Mouse (Mus musculus) liver, embryonic 15.5 days (tissue): ENCODE measurements around the gene Bbs9. TPM values are rescaled to one million over a fixed set of nuclear protein-coding genes. Genes with fewer than 3 reads are reported as not detected.

Experiments
- ATAC-seq: fragments of 200-750 bp; cut with Nextera tagmentation; 2 replicates; pipeline ENCODE4 v1.8.0; 2017; ENCODE audit warnings: moderate number of reproducible peaks, mild to moderate bottlenecking, moderate library complexity; ENCODE audit not compliant: insufficient read depth
- H3K27ac ChIP-seq: fragments of 300-500 bp; sonication (generic); replicated peaks from 2 replicates; pipeline ENCODE4 v1.5.1; 2015; ENCODE audit warnings: mild to moderate bottlenecking, inconsistent platforms
- H3K27me3 ChIP-seq: fragments of 300-500 bp; sonication (generic); 2 replicates; pipeline ENCODE4 v1.6.1; 2015; ENCODE audit warnings: mild to moderate bottlenecking, inconsistent platforms
- H3K36me3 ChIP-seq: fragments of 300-500 bp; sonication (generic); replicated peaks from 2 replicates; pipeline ENCODE4 v1.6.1; 2015; ENCODE audit warnings: moderate library complexity, mild to moderate bottlenecking, inconsistent platforms
- H3K4me1 ChIP-seq: fragments of 300-500 bp; sonication (generic); replicated peaks from 2 replicates; pipeline ENCODE4 v1.6.1; 2015; ENCODE audit warnings: inconsistent platforms
- H3K4me2 ChIP-seq: fragments of 300-500 bp; sonication (generic); 2 replicates; pipeline ENCODE4 v1.6.1; 2015; ENCODE audit warnings: moderate library complexity, mild to moderate bottlenecking, inconsistent platforms
- H3K4me3 ChIP-seq: fragments of 300-500 bp; sonication (generic); replicated peaks from 2 replicates; pipeline ENCODE4 v1.5.1; 2015; ENCODE audit warnings: mild to moderate bottlenecking, inconsistent platforms
- H3K9ac ChIP-seq: fragments of 300-500 bp; sonication (generic); 2 replicates; pipeline ENCODE4 v1.6.1; 2015; ENCODE audit warnings: moderate library complexity, mild to moderate bottlenecking, inconsistent platforms
- H3K9me3 ChIP-seq: fragments of 300-500 bp; sonication (generic); replicated peaks from 2 replicates; pipeline ENCODE4 v1.6.1; 2016; ENCODE audit warnings: inconsistent platforms
- WGBS: fragments of 180-500 bp; shearing (Covaris S2); methylation state at CpG from one replicate; pipeline ENCODE4 v1.1.7; 2015; ENCODE audit warnings: mixed read lengths; ENCODE audit not compliant: insufficient replicate concordance; 5-methylcytosine and 5-hydroxymethylcytosine counted together
- polyA plus RNA-seq: library from polyadenylated mRNA; unstranded; fragments of >200 nt; fragmentation: Nextera tagmentation; extraction: Ambion mirVana; gene quantifications from 2 replicates; pipeline ENCODE4 v1.2.1, GENCODE M21; 2015

Gene Bbs9
- polyA plus RNA-seq, 1 experiment from 2014 or later = 2.3 TPM

GRCm38 (mm10) chr9:22807693-22808092 is 332.2 kb downstream of the Bbs9 start:
- no peak for ATAC-seq
- no peak overlapping the region for H3K4me3 ChIP-seq
- no peaks in the 10 kb centered on the region for H3K36me3 ChIP-seq
- H3K4me2 ChIP-seq = no peak overlapping the region
- H3K27me3 ChIP-seq = no peaks in the 10 kb centered on the region
- H3K9ac ChIP-seq = no peak overlapping the region
- 53% methylated on average over 5 of the region's 5 CpGs for WGBS
- H3K4me1 ChIP-seq = peaks cover 68% of the 10 kb centered on the region
- H3K27ac ChIP-seq = no peak overlapping the region
- H3K9me3 ChIP-seq = no peaks in the 10 kb centered on the region

DNA sequence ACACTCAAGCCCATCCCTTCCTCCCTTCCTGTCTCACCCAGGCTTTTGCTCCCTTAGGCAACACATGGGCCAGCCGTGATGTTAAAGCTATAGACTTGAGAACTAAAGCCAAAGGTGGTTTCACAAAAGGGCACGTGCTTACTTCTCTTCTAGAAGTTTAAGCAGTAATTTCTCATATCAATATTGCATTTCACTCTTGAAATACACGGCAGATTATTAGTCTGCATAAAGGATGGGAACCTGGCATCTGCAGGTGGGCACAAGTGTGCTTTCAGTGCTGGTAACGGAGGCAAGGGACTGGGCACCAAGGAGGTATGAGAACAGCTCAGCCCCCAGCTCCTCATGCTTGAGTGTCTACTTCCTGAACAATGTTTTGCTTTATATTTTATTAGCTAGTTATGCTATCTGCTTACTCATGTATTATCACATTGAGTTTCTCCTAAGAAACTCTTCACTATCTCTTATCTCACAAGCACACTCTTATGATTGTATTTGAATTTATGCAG is 334.2 kb downstream of the Bbs9 start:
- no peaks in the 10 kb centered on the region for H3K9me3 ChIP-seq
- peak overlapping the region; percentile 48; the same call in 1 of the 2 replicates for H3K27ac ChIP-seq
- no peaks in the 10 kb centered on the region for H3K36me3 ChIP-seq
- H3K9ac ChIP-seq = no peak overlapping the region
- H3K4me3 ChIP-seq = no peak overlapping the region
- H3K4me2 ChIP-seq = peak overlapping the region; percentile 32
- peak; percentile 47 for ATAC-seq
- WGBS = 57% methylated on average over 4 of the region's 4 CpGs
- H3K27me3 ChIP-seq = no peaks in the 10 kb centered on the region
- peaks cover 68% of the 10 kb centered on the region for H3K4me1 ChIP-seq

DNA sequence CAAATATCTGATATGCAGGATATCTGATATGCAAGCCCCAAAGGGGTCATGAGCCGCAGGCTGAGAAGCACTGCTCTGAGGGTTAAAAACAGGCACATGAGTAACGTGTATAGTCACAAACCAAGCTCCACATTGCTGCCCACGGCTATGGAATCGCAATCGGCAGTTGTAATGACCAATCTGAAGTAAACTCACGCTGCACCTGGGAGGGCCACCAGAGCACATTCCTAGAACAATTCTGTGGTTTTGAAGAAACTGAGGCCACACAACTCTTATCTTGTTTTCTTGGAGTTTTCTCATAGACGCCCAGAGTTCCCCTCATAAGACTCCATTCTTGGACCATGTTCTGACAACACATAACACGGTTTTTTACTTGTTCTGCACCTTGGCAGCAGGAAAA is 334.9 kb downstream of the Bbs9 start:
- 23% methylated on average over 8 of the region's 8 CpGs for WGBS
- Histone ChIP-seq H3K36me3 (no peaks in the 10 kb centered on the region), H3K4me2 (peak overlapping the region; percentile 37), H3K4me3 (no peak overlapping the region), H3K9ac (no peak overlapping the region), H3K27me3 (no peaks in the 10 kb centered on the region), H3K27ac (peak overlapping the region; percentile 24; the same call in 1 of the 2 replicates), H3K9me3 (no peaks in the 10 kb centered on the region), H3K4me1 (peaks cover 72% of the 10 kb centered on the region)
- no peak for ATAC-seq

DNA sequence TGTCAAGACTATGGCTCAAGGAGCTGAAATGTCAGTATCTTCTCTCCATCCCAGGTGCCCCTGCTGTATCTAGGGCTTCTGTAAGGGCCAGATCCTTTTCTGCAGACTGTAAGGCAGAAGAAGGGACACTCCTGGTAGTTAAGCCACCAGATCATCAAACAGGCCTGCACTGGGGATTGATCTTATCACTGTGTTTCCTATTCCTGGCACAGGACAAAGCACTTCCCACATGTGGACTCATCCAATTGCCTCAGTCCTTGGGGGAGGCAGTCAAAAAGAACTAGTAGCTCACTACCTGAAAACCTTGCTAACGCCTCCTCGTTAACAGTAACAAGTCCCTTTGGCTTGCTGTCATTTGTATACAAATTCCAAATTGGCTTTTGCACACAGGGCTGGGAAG is 336.4 kb downstream of the Bbs9 start:
- Histone ChIP-seq H3K27me3 (no peaks in the 10 kb centered on the region), H3K4me3 (no peak overlapping the region), H3K27ac (no peak overlapping the region), H3K4me2 (no peak overlapping the region), H3K4me1 (peaks cover 61% of the 10 kb centered on the region), H3K9ac (no peak overlapping the region), H3K9me3 (no peaks in the 10 kb centered on the region), H3K36me3 (no peaks in the 10 kb centered on the region)
- ATAC-seq = no peak
- 68% methylated on average over 2 of the region's 2 CpGs for WGBS

DNA sequence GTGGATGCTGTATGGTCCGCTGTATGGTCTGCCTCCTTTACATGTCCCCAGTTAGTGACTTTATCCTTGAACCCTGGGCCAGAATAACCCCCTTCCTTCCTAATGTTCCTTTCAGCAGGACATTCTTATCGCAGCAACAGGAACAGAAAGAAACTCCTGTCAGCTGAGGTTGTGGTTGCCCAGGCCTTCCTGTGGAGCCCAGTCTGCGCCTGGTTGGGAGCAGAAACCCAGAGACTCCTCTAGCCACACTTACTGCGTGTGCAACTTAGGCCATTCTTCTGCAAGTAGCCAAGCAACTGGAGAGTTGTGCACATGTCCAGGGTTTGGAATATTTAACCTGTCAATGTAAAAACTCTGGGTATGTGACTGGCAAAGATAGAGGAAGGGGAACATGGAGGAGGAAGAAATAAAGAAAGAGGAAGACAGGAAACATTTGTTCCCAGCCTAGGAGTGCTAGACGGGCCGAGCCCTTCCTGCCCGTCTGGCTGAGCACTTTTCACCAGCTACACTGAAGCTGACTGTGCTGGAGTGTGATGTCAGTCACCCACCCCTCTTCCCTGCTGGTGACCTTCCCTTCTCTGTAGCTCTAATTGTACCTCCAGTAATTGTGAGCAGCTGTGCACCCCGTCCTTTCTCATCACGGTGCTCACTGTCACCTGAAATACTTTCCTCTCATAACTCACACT is 339.0 kb downstream of the Bbs9 start:
- Histone ChIP-seq H3K4me3 (no peak overlapping the region), H3K9me3 (no peaks in the 10 kb centered on the region), H3K27me3 (no peaks in the 10 kb centered on the region), H3K4me1 (peaks cover 41% of the 10 kb centered on the region), H3K36me3 (no peaks in the 10 kb centered on the region), H3K27ac (no peak overlapping the region), H3K4me2 (no peak overlapping the region), H3K9ac (no peak overlapping the region)
- WGBS = 30% methylated on average over 9 of the region's 9 CpGs
- no peak for ATAC-seq

GRCm38 (mm10) chr9:22815093-22815458 is 339.6 kb downstream of the Bbs9 start:
- ATAC-seq = no peak
- no peak overlapping the region for H3K27ac ChIP-seq

GRCm38 (mm10) chr9:22819539-22819938 is 344.0 kb downstream of the Bbs9 start:
- WGBS = 68% methylated on average over 6 of the region's 6 CpGs
- Histone ChIP-seq H3K4me2 (no peak overlapping the region), H3K36me3 (no peaks in the 10 kb centered on the region), H3K27me3 (no peaks in the 10 kb centered on the region), H3K4me1 (peaks cover 10% of the 10 kb centered on the region), H3K9ac (no peak overlapping the region), H3K4me3 (no peak overlapping the region), H3K27ac (no peak overlapping the region), H3K9me3 (no peaks in the 10 kb centered on the region)
- ATAC-seq = no peak

More at GRCm38 (mm10) chr9:22815093-22815458, 339.6 kb downstream of the Bbs9 start:
- no peaks in the 10 kb centered on the region for H3K27me3 ChIP-seq
- no peak overlapping the region for H3K4me2 ChIP-seq
- no peaks in the 10 kb centered on the region for H3K36me3 ChIP-seq
- no peak overlapping the region for H3K9ac ChIP-seq
- H3K9me3 ChIP-seq = no peaks in the 10 kb centered on the region
- H3K4me3 ChIP-seq = no peak overlapping the region
- 39% methylated on average over 7 of the region's 7 CpGs for WGBS
- peaks cover 37% of the 10 kb centered on the region for H3K4me1 ChIP-seq

DNA sequence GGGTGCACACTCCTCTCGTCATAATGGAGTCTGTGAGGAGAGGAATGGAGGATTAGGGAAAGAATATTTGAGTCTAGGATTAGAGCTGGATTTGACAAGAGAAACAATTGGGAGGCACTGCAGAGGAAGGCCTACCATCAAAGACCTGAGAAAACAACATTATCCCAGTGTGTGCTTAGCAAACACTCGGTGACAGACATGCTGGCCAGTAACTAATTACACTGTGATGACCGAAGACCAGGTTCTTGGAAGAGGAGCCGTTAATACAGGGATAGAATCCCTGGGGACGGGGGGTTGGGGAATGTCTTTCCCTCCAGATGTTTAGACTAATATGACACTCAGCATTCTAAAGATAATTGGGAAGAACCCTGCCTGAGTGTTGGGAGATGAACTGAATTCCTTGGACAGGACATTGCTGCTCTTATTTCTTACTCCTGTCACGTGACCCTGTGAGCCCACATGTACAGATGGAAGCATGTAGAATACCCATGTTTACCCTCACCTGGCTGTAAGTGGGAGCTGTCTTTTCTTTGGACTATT is 345.2 kb downstream of the Bbs9 start:
- H3K9me3 ChIP-seq = no peaks in the 10 kb centered on the region
- no peaks in the 10 kb centered on the region for H3K36me3 ChIP-seq
- no peaks in the 10 kb centered on the region for H3K27me3 ChIP-seq
- H3K9ac ChIP-seq = no peak overlapping the region
- no peak overlapping the region for H3K27ac ChIP-seq
- no peaks in the 10 kb centered on the region for H3K4me1 ChIP-seq
- H3K4me2 ChIP-seq = no peak overlapping the region
- WGBS = 57% methylated on average over 6 of the region's 6 CpGs
- no peak for ATAC-seq
- no peak overlapping the region for H3K4me3 ChIP-seq

- Histone ChIP-seq H3K4me3 (no peak overlapping the region), H3K9me3 (no peaks in the 10 kb centered on the region), H3K36me3 (no peaks in the 10 kb centered on the region), H3K9ac (no peak overlapping the region), H3K4me1 (no peaks in the 10 kb centered on the region), H3K27me3 (no peaks in the 10 kb centered on the region), H3K4me2 (no peak overlapping the region), H3K27ac (no peak overlapping the region)
- ATAC-seq = no peak
- WGBS = 66% methylated on average over 5 of the region's 5 CpGs
These were observed 347.3 kb downstream of the Bbs9 start for GRCm38 (mm10) chr9:22822770-22823169.

- no peak overlapping the region for H3K9ac ChIP-seq
- no peak for ATAC-seq
- H3K4me2 ChIP-seq = no peak overlapping the region
- no peaks in the 10 kb centered on the region for H3K9me3 ChIP-seq
- WGBS = 46% methylated on average over 3 of the region's 3 CpGs
- H3K27me3 ChIP-seq = no peaks in the 10 kb centered on the region
- no peaks in the 10 kb centered on the region for H3K36me3 ChIP-seq
- H3K4me3 ChIP-seq = no peak overlapping the region
- H3K27ac ChIP-seq = no peak overlapping the region
- H3K4me1 ChIP-seq = no peaks in the 10 kb centered on the region
These were observed 348.3 kb downstream of the Bbs9 start for GRCm38 (mm10) chr9:22823856-22824255.

- no peak overlapping the region for H3K27ac ChIP-seq
- H3K27me3 ChIP-seq = no peaks in the 10 kb centered on the region
- no peak overlapping the region for H3K4me2 ChIP-seq
- H3K36me3 ChIP-seq = no peaks in the 10 kb centered on the region
- no peak overlapping the region for H3K4me3 ChIP-seq
- H3K4me1 ChIP-seq = no peaks in the 10 kb centered on the region
- H3K9me3 ChIP-seq = no peaks in the 10 kb centered on the region
- 61% methylated on average over 8 of the region's 8 CpGs for WGBS
- ATAC-seq = no peak
- no peak overlapping the region for H3K9ac ChIP-seq
These were observed 349.4 kb downstream of the Bbs9 start for GRCm38 (mm10) chr9:22824910-22825309.
